ENCODE assay signal across 21 mouse cellular contexts in the genomic region with DNA sequence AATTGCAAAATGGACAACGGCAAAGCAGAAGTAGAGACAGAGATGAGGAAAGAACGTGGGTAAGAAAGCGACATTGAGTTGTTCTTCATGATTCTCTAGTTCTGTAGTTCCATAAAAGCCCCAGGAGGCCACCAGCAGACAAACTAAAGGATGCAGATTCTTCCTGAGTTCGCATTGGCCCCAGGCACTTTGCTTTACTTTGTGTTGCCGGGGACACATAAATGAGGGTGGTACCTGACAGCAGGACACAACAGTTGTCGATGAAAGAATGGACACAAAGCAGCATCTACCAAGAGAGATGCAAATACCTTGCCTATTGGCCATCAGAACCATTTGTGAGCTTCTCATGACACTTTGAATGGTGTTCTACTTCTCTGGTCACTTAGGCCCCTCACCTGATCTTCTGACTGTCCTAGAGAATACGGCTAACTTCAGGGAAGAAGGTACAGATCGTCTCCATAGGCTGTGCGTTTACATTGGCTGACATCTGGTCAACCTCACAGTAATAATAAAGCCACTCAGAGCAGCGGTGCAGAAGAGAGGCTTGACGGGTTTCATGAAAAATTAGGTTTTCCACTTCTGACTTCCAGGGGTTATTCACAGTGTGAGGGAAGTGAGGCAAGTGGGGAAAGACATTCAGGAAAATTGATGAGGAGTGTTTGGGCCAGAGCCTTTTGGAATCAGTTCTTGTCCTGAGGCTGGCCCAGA. TPM values are rescaled to one million over a fixed set of nuclear protein-coding genes. Genes with fewer than 3 reads are reported as not detected.
DNase-seq lines count a peak whose midpoint lies in the region; ATAC-seq lines count a peak whose summit lies in the region.
"Had no signal": no experiment of that assay in that cellular context is flagged by ENCODE, and none has a peak within 500 bp of the region (broad histone marks: within the 10 kb centered on the region; RNA-seq: fewer than 3 reads in every experiment).

No protein-coding gene starts in this region.

- 0 out of 2 replicates have a peak, but pooled peaks have one; percentile 40 for ATAC-seq in kidney, embryonic 15.5 days (replicated peaks; ENCODE audit: low FRiP score)
- ATAC-seq in lung, embryonic 15.5 days (ENCODE audit: borderline replicate concordance, extremely low read depth, low FRiP score, low TSS enrichment), result peak; percentile 70; the same call in 1 of the 2 replicates
- peak; percentile 55 for ATAC-seq in intestine, embryonic 15.5 days
- peak; percentile 48 for ATAC-seq in intestine, embryonic 16.5 days
- ATAC-seq in erythroid progenitor cell, adult 5-6 weeks (replicated peaks; ENCODE audit: low FRiP score, poor library complexity, severe bottlenecking), result no peak
- ATAC-seq: forebrain, embryonic 14.5 days; liver, embryonic 12.5 days; liver, postnatal 0 days; midbrain, embryonic 15.5 days had no signal

- no peak overlapping the region for H3K9ac ChIP-seq in kidney, embryonic 15.5 days
- no peak overlapping the region for H3K9ac ChIP-seq in lung, embryonic 15.5 days
- H3K9ac ChIP-seq in intestine, embryonic 15.5 days, result no peak overlapping the region
- no peak overlapping the region for H3K9ac ChIP-seq in intestine, embryonic 16.5 days (ENCODE audit: low read depth, low read length)
- H3K9ac ChIP-seq: heart, embryonic 13.5 days; hindbrain, embryonic 14.5 days; limb, embryonic 12.5 days; liver, embryonic 12.5 days; liver, postnatal 0 days; midbrain, embryonic 15.5 days had no signal

- H3K27me3 ChIP-seq in kidney, embryonic 15.5 days, result no peaks in the 10 kb centered on the region
- no peaks in the 10 kb centered on the region for H3K27me3 ChIP-seq in lung, embryonic 15.5 days
- no peaks in the 10 kb centered on the region for H3K27me3 ChIP-seq in intestine, embryonic 15.5 days (replicated peaks)
- no peaks in the 10 kb centered on the region for H3K27me3 ChIP-seq in intestine, embryonic 16.5 days (replicated peaks; ENCODE audit: control insufficient read depth, insufficient read depth, low read length)
- H3K27me3 ChIP-seq: heart, embryonic 13.5 days; limb, embryonic 12.5 days; liver, embryonic 12.5 days; midbrain, embryonic 15.5 days had no signal

- no peak overlapping the region for H3K4me3 ChIP-seq in kidney, embryonic 15.5 days (replicated peaks)
- H3K4me3 ChIP-seq in lung, embryonic 15.5 days, result no peak overlapping the region
- H3K4me3 ChIP-seq in intestine, embryonic 15.5 days (replicated peaks), result no peak overlapping the region
- H3K4me3 ChIP-seq in intestine, embryonic 16.5 days (ENCODE audit: low read length), result no peak overlapping the region
- H3K4me3 ChIP-seq: heart, embryonic 13.5 days; limb, embryonic 12.5 days; liver, embryonic 12.5 days; midbrain, embryonic 15.5 days had no signal

- no peaks in the 10 kb centered on the region for H3K36me3 ChIP-seq in kidney, embryonic 15.5 days
- H3K36me3 ChIP-seq in lung, embryonic 15.5 days, result no peaks in the 10 kb centered on the region
- H3K36me3 ChIP-seq in intestine, embryonic 15.5 days, result no peaks in the 10 kb centered on the region
- no peaks in the 10 kb centered on the region for H3K36me3 ChIP-seq in intestine, embryonic 16.5 days (ENCODE audit: control insufficient read depth, insufficient read depth, low read length)
- H3K36me3 ChIP-seq: heart, embryonic 13.5 days; limb, embryonic 12.5 days; liver, embryonic 12.5 days; midbrain, embryonic 15.5 days had no signal

- H3K27ac ChIP-seq in kidney, embryonic 15.5 days, result peak overlapping the region; percentile 56; the same call in 1 of the 2 replicates
- H3K27ac ChIP-seq in lung, embryonic 15.5 days, result no peak overlapping the region; the same call in 1 of the 2 replicates
- 0 out of 2 replicates have a peak overlapping the region, but pooled peaks have one; percentile 24 for H3K27ac ChIP-seq in intestine, embryonic 15.5 days
- no peak overlapping the region; the same call in 1 of the 2 replicates for H3K27ac ChIP-seq in intestine, embryonic 16.5 days (ENCODE audit: low read length)
- H3K27ac ChIP-seq: heart, embryonic 13.5 days; hindbrain, embryonic 14.5 days; limb, embryonic 12.5 days; liver, embryonic 12.5 days; midbrain, embryonic 15.5 days had no signal

- no peak for DNase-seq in kidney, postnatal 10 days
- no peak for DNase-seq in lung, adult 18-20 months
- DNase-seq: adrenal gland, postnatal 25 days; B cell, adult 2 months; cerebellum, adult 18-20 months; cerebellum, postnatal 14 days; kidney, postnatal 14 days; liver, postnatal 0 days; right cerebral cortex, postnatal 25 days; thymus, postnatal 4 days had no signal

- no peaks in the 10 kb centered on the region for H3K9me3 ChIP-seq in kidney, embryonic 15.5 days (replicated peaks)
- no peaks in the 10 kb centered on the region for H3K9me3 ChIP-seq in lung, embryonic 15.5 days
- H3K9me3 ChIP-seq in intestine, embryonic 15.5 days, result no peaks in the 10 kb centered on the region
- no peaks in the 10 kb centered on the region for H3K9me3 ChIP-seq in intestine, embryonic 16.5 days (ENCODE audit: control insufficient read depth, low read length)
- H3K9me3 ChIP-seq: heart, embryonic 13.5 days; limb, embryonic 12.5 days; liver, embryonic 12.5 days; midbrain, embryonic 15.5 days had no signal

- 72% methylated on average over 11 of the region's 11 CpGs for WGBS in kidney, embryonic 15.5 days
- 64% methylated on average over 11 of the region's 11 CpGs for WGBS in lung, embryonic 15.5 days
- 64% methylated on average over 11 of the region's 11 CpGs for WGBS in intestine, embryonic 15.5 days
- whole genome bisulfite sequencing in intestine, embryonic 16.5 days, result 69% methylated on average over 11 of the region's 11 CpGs

- no peak overlapping the region for H3K4me2 ChIP-seq in kidney, embryonic 15.5 days
- H3K4me2 ChIP-seq in lung, embryonic 15.5 days, result no peak overlapping the region
- no peak overlapping the region for H3K4me2 ChIP-seq in intestine, embryonic 15.5 days (replicated peaks)
- H3K4me2 ChIP-seq in intestine, embryonic 16.5 days (ENCODE audit: low read depth, low read length), result no peak overlapping the region
- H3K4me2 ChIP-seq: heart, embryonic 13.5 days; hindbrain, embryonic 14.5 days; limb, embryonic 12.5 days; liver, embryonic 12.5 days; midbrain, embryonic 15.5 days had no signal

- peaks cover 2% of the 10 kb centered on the region; the same call in 1 of the 2 replicates for H3K4me1 ChIP-seq in kidney, embryonic 15.5 days
- peaks cover 9% of the 10 kb centered on the region; the same call in 1 of the 2 replicates for H3K4me1 ChIP-seq in lung, embryonic 15.5 days
- H3K4me1 ChIP-seq in intestine, embryonic 15.5 days (replicated peaks), result peaks cover 6% of the 10 kb centered on the region; the same call in 1 of the 2 replicates
- no peaks in the 10 kb centered on the region for H3K4me1 ChIP-seq in intestine, embryonic 16.5 days (ENCODE audit: control insufficient read depth, insufficient read depth, low read length)
- H3K4me1 ChIP-seq: limb, embryonic 12.5 days; liver, embryonic 12.5 days; midbrain, embryonic 15.5 days had no signal

RNA-seq across cellular contexts. Expression of gene Igfbp5, which starts 10.6 kb away (rescaled TPM):
- polyA plus RNA-seq in kidney, embryonic 15.5 days (2015; fragmentation: Nextera tagmentation; extraction: Ambion mirVana), result 90.4 and 94.0 TPM in 2 replicates
- 72.0 and 76.7 TPM in 2 replicates for polyA plus RNA-seq in lung, embryonic 15.5 days (2015; fragmentation: Nextera tagmentation; extraction: Ambion mirVana)
- polyA plus RNA-seq in intestine, embryonic 15.5 days (2015; fragmentation: Nextera tagmentation; extraction: Ambion mirVana), result 46.2 and 50.7 TPM in 2 replicates
- polyA plus RNA-seq in intestine, embryonic 16.5 days (2015; fragmentation: Nextera tagmentation; extraction: Ambion mirVana), result 25.7 and 27.8 TPM in 2 replicates
- total RNA-seq in erythroid progenitor cell, adult 5-6 weeks (2015; ENCODE audit: low replicate concordance), result 6.5 and 10.1 TPM in 2 replicates
- 4.6 and 4.7 TPM in 2 replicates for total RNA-seq in erythroid progenitor cell, adult 5-6 weeks (2017; ENCODE audit: low replicate concordance)

Comparison
In these comparisons a context has a peak if more than half of its experiments do, and no peak if none do; other contexts are left out.
1. H3K27ac ChIP-seq: peak in kidney, embryonic 15.5 days (single experiment) and intestine, embryonic 15.5 days (single experiment); none in lung, embryonic 15.5 days (single experiment) and intestine, embryonic 16.5 days (single experiment).